Mouse (Mus musculus) CD8-positive naive resting alpha-beta T cell, adult 57 days (primary cell): Measurements from ENCODE around the gene Gm11011. TPM values are rescaled to one million over a fixed set of nuclear protein-coding genes. Genes with fewer than 3 reads are reported as not detected.

Experiments used
- total RNA-seq: library from RNA; stranded (reverse); gene quantifications from one replicate; pipeline ENCODE4 v1.2.4, GENCODE M21; 2023

Gm11011 gene
- total RNA-seq, result not detected

DNA sequence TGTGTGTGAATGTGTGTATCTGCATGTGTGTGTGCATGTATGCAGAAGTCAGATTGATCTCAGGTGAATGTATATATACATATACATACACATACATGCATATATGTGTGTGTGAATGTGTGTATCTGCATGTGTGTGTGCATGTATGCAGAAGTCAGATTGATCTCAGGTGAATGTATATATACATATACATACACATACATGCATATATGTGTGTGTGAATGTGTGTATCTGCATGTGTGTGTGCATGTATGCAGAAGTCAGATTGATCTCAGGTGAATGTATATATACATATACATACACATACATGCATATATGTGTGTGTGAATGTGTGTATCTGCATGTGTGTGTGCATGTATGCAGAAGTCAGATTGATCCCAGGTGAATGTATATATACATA lies at the start of gene Gm11011:
TSS of gene Gm11011 (minus strand) at position 101 of the 400 bp plus-strand sequence.

DNA sequence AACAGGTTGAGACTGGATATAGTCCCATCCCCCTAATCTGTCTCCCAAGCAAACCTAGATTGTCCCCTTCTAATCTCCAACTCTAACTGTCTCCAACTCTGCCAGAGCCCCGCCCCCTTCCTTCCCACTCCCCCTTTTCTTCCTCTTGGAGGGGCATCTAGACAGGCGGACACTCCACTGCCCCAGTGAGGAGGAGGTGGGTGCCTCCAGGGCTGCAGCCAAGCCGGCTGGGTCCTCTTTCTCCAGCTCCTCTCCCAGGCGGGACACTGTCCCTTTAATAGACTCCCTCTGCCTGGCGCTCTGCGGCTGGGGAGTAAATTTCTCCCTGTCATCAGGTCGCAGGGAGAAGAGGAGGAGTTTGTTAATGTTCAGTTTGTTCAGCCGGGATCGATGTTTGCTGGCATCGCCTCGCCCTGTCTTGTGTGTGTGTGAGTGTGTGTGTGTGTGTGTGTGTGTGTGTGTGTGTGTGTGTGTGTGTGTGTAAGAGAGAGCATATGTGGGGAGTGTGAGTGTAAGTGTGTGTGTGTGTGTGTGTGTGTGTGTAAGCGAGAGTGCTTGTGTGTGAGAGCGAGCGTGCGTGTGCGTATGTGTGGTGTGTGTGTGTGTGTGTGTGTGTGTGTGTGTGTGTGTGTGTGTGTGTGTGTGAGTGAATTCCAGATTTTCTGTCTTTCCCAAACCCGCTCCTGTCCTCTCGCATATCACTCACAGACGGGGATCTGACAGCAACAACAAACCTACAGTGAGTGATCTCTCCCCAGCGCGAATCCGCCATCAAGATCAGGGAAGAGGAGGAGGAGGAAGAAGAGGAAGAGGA lies 45.0 kb upstream of the Gm11011 start, which contains the start of gene Tshz2:
TSS of gene Tshz2 (plus strand) at position 676 of the 814 bp plus-strand sequence.

Other genes with a start within 250 kb of the Gm11011 start
- gene Tshz2, start 45.3 kb upstream of the Gm11011 start, total RNA-seq, result not detected